Mouse (Mus musculus) gastrocnemius, adult 8-10 months (tissue): ENCODE measurements around the gene Tbcb. TPM values are rescaled to one million over a fixed set of nuclear protein-coding genes. Genes with fewer than 3 reads are reported as not detected.
A peak's percentile ranks its signal among the peaks of the same experiment; 100 is the strongest.
"Not testable (repeated sequence)": the region's sequence is repeated elsewhere in the genome, so short reads cannot be mapped to it uniquely, and the experiment has no call there.

Experiments used
- DNase-seq, 2 experiments: peaks; one replicate each; pipeline ENCODE4 v3.0.0; 2022; ENCODE audit warnings: low spot score in 2 of 2
- total RNA-seq, 4 experiments: library from RNA; stranded (reverse); gene quantifications; 2 replicates each; pipeline ENCODE4 v1.2.4; 2022

The Tbcb gene
- total RNA-seq, 4 experiments from 2014 or later, result 26.8 to 38.6 (median 31.1) TPM

DNA sequence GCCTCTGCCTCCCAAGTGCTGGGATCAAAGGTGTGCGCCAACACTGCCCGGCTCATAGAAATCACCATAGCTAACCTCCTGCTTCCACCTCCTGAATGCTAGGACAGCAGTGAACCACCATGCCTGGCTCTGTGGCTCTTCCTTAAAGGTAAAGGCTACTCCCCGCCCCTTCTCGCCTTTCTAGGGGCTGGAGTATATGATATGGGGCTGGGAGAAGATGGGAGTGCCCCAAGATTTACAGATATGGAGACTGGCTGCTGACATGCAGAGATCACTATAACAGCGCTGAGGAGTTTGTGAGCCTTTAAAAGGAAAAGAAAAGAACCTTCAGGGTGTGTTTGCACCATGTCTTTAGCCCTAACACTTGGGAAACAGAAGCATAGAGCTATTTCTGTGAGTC, 9.9 kb downstream of the Tbcb start:
- DNase-seq, result no peak

DNA sequence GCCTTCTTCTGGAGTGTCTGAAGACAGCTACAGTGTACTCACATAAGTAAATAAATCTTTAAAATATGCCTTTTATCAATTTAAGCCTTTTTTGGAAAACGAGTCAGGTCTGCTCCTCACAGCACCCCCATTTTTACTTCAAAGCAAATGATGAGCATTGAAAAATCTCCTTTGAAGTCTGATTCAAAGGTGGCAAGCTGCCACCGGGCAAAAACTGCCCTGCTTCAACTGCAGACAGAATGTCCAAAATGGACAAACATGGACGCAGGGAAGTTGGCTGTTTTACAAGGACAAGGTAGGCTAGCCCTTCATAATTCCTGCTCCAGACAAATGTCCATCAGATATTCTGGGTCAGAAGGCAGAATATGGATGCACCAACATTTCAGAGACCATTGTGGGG, 10.6 kb downstream of the Tbcb start:
- DNase-seq, result no peak

DNA sequence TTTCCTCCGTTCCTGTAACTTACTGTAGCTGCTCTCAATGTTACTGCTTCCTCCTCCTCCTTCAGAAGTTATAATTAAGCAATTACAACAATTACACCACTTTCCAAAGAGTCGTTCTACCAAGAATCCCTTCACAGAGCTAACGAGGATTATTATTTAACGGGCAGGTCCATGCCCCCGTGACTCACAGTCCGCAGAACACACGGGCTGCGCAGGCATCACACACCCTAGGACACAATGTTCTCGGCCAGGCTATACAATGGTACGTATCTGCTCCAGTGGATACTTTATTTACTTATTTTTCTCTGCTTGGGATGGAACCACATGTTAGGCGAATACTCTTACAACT, 12.1 kb downstream of the Tbcb start:
- DNase-seq, result no peak

DNA sequence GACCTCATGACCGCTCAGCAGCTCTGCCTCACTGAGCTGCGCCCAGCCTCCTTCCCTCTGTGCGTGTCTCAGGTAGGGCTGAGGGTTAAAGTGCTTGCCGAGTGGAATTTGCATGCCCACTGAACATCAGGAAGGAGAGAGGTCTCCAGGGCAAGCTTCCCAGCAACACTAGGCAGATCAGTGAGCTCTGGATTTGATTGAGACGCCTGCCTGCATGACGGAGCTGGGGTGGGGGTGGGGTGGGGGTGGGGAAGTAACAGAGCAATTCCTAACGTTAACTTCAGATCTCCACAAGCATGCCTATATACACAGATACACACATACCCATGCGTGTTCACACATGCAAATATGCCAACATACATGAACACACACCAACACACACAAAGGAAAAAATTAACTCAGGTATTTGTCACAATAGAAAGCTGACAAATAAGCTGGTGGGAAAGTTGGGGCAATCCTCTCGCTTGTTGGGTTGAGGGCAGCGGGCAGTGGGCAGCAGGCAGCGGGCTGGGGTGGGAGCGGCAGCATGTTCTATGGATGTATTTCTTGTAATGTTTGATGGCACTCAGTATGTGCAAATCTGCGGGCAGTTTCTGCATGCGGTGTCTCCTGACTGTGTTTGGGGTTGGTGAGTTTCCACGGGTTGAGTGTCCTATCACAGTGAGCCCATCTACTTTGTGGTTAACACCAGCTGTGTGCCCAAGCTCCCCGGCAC, 12.6 kb downstream of the Tbcb start:
- no peak for DNase-seq

DNA sequence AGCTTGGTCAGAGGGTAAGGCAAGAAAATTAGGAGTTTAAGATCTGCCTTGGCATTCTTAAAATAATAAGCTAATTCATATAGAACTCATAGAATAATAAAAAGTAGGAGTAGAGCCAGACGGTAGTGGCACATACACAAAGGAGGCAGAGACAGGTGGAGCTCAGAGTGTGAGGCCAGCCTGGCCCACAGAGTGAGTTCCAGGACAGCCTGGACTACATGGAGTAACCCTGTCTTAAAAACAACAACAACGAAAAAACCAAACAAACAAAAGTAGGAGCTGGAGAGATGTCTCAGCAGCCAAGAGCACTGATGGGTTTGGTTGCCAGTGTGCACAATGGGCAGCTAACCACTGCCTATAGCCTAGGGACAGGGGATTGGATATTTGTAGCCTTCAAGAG, 14.8 kb downstream of the Tbcb start:
- no peak for DNase-seq

DNA sequence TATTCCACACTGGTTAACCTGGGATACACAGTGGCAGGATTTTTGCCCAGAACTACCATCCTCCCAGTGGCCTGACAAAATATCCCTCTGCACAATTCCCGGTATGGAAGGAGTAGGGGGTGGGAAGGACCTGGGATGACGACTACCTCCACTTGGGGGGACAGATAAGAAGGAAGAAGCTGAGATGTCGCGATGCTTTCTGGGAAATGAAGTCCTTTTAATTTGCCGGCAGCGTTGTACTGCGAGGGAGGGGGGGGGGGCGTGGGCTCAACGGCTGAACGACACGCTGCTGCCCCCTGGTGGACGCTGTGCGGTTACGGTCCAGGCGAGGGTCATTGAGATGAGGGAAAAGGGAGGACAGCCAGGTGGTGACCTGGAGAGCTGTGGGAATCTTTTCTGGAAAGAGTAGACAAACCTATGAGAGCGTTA, 15.3 kb downstream of the Tbcb start:
- peak in 1 of 2 experiments; percentile 38 for DNase-seq

DNA sequence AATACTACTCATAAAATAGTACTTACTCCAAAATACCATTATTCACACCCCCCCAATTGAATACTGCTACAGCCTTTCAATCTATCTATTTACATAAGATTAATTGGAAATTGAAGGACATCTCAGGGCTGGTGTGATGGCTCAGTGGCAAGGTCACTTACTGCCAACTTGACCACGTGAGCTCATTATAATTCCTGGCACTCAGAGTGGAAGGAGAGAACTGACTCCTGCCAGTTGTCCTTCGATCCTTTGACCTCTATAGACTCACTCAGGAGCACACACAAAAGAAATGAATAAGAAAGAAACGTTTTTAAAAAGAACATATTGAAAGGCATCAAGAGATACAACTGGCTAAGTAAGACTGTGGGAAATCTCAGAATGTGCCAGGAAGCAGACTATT, 16.2 kb downstream of the Tbcb start:
- no peak for DNase-seq

DNA sequence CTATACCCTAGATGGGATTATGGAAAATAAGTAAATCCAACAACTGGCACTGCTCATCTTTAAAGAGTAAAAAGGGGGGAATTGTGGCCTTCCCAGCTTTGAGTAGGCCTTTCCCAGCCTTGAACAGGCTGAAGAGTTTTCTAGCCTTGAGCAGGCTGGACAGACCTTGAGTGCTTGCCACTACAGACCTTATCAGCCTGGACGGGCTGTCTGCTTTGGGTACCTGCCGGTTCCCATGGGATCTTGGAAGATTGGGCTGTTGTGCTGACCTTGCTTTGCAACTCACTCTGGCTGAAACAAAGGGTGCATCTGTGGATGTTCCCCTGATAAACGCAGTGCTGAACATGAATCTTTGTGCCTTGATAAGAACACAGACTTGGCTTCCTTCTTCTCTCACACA, 18.2 kb downstream of the Tbcb start:
- DNase-seq, result no peak

DNA sequence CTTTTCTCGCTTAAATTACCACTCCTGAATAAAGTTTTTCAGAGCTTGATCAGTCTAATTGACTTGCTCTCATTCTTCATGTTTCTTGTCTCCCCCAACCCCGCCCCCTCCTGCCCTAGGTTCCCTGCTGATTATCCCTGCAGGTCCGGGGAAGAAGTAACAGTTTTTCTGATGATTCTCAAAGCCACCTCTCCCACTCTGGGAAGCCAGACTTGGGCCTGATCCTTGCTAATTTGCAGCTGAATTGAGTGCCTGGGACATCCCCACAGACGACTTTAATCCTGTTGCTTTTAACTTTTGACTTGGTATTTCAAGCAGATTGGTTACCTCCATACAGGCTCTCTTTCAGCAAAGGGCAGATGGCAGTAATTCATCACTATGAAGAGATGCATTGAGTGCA, 21.0 kb downstream of the Tbcb start:
- no peak for DNase-seq

DNA sequence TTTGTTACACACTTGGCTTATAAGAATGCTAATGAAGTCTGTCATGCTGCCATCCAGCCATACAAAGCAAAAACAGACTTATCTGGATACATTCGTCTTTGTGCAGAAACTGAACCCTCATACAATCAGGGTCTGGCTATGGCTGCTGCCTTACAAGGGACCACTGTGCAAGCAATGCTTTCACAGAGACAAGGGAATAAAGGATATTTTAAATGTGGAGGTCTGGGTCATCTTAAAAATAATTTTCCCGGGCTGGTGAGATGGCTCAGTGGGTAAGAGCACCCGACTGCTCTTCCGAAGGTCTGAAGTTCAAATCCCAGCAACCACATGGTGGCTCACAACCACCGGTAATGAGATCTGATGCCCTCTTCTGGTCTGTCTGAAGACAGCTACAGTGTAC, 25.7 kb downstream of the Tbcb start:
- not testable (repeated sequence) for DNase-seq

DNA sequence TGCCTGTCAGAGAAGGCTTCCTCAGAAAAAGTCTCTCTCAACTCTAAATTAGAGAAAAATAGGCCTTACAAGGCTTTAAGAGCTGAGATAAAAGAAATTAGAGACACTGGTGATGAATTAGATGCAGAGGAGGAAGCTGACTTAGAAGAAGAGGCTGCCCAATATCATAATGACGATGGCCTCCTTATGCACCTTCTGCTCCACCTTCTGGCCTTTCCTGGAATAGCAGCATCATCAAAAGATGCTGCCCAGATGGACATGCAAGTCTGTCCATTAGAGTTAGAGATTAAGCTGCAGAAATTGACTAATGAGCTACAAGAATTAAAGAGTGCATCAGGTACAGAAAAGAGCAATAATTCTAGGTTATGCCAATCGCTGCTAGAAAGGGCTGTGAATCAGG, 26.7 kb downstream of the Tbcb start:
- peak; percentile 45 to 49 for DNase-seq

DNA sequence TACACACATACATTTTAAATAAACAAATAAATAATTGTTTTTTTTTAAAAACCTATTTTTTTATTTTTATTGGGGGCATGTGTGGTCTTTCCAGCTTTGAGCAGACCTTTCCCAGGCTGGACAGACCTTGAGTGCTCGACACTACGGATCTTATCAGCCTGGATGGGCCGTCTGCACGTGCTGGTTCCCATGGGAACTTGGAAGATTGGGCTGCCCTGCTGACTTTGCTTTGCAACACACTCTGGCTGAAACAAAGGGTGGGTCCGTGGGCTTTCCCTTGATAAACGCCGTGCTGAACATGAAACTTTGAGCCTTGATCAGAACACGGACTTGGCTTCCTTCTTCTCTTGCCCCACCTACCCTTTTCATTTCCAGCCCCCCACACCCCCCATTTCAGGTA, 27.7 kb downstream of the Tbcb start:
- no peak for DNase-seq

DNA sequence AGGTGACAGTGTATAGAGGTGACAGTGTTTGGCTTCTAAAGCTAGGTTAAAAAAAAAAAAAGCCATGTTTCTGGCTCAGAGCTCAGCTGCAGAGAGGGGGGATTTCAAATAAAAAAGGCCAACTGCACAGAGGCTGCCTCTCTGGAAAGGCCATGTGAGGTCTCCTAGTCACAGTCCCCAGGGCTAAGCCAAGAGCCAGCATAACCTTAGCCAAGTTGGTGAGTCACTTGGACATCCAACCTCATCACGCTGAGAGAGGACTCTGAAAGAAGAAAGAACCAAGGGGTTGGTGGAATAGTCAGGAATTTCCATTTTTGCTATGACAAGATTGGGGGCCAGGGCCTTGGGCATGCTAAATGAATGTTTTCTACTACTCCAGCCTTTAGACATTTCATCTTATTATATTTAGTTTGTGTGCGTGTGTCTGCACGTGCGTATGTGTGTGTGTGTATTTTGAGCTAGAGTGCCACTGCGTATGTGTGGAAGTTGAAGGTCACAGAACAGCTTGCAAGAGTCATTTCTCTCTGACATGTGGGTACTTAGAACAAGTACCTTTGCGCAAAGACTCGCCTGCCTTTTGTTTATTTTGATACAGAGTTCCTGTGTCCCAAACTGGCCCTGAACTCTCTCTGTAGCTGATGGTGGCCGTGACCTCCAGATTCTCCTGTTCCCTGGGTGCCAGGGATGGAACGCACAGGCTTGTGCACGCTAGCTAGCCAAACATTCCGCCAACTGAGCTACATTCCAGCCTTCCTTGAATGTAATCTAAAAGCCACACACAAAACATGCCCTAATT, 29.0 kb downstream of the Tbcb start:
- DNase-seq, result peak in 1 of 2 experiments; percentile 58

DNA sequence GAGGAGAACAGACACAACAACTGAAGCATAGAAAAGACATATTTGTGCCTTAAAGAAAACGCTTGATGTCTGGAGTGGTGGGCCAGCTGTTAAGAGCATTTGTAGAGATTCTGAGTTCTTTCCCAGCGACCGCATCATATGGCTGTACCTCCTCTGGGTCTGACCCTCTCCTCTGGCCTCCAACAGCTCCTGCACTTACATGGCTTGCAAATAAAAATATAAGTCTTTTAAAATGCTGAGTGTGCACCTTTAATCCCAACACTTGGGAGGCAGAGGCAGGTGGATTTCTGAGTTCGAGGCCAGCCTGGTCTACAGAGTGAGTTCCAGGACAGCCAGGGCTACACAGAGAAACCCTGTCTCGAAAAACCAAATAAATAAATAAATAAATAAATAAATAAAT, 31.4 kb downstream of the Tbcb start:
- DNase-seq, result not testable (repeated sequence)

DNA sequence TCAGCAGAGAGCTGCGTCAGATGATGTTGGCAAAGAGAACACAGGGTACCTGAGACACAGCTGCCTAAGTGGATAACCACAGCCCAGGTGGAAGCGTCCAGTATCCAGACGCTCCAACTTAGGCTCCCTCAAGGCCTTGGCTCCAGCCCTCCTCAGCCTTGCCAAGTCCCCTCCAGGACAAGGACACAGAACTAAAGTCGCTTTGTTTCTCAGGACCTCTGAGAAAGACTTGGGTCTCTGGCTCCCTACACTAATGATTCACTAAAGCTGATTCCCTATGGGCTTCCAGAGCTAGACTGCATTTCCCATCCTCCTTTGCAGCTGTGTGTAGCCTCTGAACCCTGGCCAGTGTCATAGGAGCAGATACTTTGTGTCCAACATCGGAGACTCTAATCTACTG, 31.9 kb downstream of the Tbcb start:
- DNase-seq, result no peak

DNA sequence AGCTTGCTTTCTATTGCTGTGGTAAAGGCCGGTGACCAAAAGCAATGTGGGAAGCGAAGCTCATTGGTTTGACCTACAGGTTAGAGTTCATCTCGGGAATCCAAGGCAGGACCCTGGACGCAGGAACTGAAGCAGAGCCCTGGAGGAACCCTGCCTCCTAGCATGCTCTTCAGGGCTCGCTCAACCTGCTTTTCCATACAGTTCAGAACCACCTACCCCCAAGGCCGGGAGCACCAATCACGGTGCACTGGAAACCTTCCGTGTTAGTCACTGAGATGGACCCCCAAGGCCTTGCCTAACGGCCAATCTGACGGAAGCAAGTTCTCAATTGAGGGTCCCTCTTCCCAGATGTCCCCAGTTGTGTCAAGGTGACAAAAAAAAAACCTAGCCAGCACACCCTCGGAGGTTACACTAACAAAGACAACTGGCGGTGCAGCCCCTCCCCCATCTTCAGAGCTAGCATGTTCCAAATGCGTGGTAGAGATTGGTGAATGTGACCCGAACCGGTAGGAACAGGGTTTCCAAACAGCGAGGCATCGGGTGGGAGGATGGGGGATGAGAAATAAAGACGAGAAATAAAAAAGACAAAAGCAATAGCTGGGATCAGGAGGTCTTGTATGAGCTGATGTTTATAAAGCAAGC, 32.5 kb downstream of the Tbcb start:
- no peak for DNase-seq

DNA sequence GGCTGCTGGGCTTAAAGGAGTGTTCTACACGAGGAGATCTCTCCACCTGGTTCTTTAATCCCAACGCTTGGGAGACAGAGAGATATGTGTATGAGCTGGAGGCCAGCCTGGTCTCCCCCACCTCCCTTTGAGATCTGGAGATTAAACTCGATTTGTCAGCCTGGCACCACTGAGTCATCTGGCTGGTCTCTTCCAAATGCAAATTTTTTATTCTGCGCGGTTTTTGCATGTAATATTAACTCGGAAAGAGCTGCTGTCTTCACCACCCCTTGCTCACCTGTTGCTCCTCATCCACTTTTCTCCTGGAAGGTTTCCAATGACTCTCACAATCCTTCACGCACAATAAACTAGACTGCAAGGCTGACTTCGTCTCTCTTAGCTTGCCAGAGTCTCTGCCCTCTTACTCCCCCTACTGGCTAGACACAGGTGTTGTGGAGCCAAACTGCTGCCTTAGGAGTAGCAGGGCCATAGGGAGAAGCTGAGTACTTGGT, 33.5 kb downstream of the Tbcb start, which contains the start of gene Capns1:
Gene Capns1, minus strand, starts transcription at position 331 of the 491 bp plus-strand sequence.
- DNase-seq, result no peak

DNA sequence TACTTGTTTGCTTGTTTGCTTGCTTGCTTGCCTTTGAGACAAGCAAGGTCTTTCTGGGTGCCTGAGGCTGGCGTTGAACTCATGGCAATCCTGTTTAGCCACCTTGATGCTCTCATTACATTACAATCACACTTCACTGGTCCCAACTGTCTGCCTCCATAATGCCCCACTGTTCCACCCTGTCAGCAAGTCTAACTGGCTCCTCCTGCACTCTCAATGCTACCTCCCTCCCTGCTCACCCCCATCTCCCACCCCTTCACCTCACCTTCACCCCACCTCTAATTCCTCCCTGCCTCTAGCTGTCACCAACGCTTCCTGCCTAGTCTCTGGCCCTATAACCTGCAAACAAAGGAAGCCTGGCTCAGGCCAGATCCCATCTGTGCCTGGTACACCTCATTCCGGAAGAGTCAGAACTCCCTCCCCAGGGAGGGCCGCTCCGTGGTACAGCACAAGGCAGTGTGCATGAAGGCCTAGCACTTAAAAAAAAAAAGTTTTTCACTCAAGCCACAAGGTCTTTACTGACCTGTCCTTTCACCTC, 34.4 kb downstream of the Tbcb start:
- DNase-seq, result no peak

DNA sequence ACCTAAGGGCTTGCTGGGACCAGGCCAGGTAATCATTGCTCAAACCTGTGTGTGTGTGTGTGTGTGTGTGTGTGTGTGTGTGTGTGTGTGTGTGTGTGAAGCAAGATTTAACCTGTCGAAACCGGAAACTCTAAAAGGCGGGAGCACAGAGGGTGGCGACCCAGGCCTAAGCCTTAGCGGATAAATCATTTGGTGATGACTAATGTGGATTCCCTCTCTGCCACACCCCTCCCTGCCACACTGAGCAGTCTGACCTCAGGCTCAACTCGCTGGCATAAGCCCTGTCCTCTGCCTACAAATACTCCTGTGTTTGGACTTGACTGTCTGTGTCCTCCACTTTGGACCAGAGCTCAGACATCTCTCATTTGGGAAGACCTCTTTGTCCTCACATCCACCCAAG, 35.9 kb downstream of the Tbcb start:
- no peak for DNase-seq

DNA sequence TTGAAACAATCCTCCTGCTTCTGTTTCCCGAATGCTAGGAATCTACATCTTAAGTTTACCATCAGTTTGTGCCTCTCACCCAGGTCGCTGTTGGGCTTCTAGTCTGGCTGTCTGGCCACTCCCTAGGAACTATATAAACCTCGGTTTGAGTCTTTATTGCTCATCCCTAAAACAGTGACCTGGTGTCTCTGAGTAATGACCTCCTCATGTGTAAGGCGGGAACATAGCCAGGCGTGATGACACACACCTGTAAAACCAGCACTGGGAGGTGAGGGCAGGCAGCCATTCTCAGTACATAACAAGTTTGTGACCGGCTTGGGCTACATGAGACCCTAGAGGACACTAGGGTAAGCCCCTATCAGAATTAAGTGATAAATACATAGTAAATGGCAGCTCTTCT, 36.6 kb downstream of the Tbcb start:
- DNase-seq, result no peak

DNA sequence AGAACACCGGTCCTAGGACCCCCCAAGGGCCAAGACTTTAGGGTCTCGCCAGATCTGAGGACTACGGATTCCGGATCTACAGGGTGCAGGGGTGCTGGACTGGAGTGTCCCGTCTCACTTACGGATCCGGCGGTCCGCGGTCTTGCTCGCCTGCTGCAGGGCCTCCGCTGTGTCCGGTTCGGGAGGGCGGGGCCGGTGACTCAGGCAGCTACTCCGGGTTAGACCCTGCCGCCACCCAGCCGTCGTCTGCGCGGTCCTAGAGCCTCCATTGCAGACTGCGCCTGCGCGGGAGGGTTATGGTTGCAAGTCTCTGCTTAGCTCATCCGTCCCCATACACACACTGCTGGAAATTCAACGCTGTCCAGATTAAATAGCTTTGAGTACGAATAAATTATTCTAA, 37.2 kb downstream of the Tbcb start:
- peak; percentile 90 to 95 for DNase-seq
